Mouse (Mus musculus) kidney, embryonic 16.5 days (tissue): ENCODE measurements around the gene Cd46. TPM values are rescaled to one million over a fixed set of nuclear protein-coding genes. Genes with fewer than 3 reads are reported as not detected.
A peak's percentile ranks its signal among the peaks of the same experiment; 100 is the strongest.

Experiments used
- ATAC-seq: fragments of 200-750 bp; cut with Nextera tagmentation; 2 replicates; pipeline ENCODE4 v1.8.0; 2017; ENCODE audit warnings: moderate TSS enrichment; ENCODE audit not compliant: low FRiP score, low TSS enrichment
- H3K27ac ChIP-seq: fragments of 300-500 bp; sonication (generic); 2 replicates; pipeline ENCODE4 v1.5.1; 2014; ENCODE audit warnings: low read length
- H3K27me3 ChIP-seq: fragments of 300-500 bp; sonication (generic); 2 replicates; pipeline ENCODE4 v1.6.1; 2014; ENCODE audit warnings: low read length, control low read depth, mixed read lengths; ENCODE audit not compliant: insufficient read depth
- H3K36me3 ChIP-seq: fragments of 300-500 bp; sonication (generic); 2 replicates; pipeline ENCODE4 v1.6.1; 2014; ENCODE audit warnings: low read length, control low read depth, mixed read lengths; ENCODE audit not compliant: insufficient read depth
- H3K4me1 ChIP-seq: fragments of 300-500 bp; sonication (generic); 2 replicates; pipeline ENCODE4 v1.6.1; 2014; ENCODE audit warnings: low read length, control low read depth, mixed read lengths; ENCODE audit not compliant: insufficient read depth
- H3K4me2 ChIP-seq: fragments of 300-500 bp; sonication (generic); replicated peaks from 2 replicates; pipeline ENCODE4 v1.6.1; 2014; ENCODE audit warnings: low read depth, low read length
- H3K4me3 ChIP-seq: fragments of 300-500 bp; sonication (generic); 2 replicates; pipeline ENCODE4 v1.5.1; 2014; ENCODE audit warnings: mild to moderate bottlenecking, low read length
- H3K9ac ChIP-seq: fragments of 300-500 bp; sonication (generic); replicated peaks from 2 replicates; pipeline ENCODE4 v1.6.1; 2014; ENCODE audit warnings: low read length
- H3K9me3 ChIP-seq: fragments of 300-500 bp; sonication (generic); 2 replicates; pipeline ENCODE4 v1.6.1; 2016; ENCODE audit warnings: low read length, control low read depth
- WGBS: fragments of 180-500 bp; shearing (Covaris S2); extraction: QIAGEN DNeasy Blood & Tissue Kit; methylation state at CpG from one replicate; pipeline ENCODE4 v1.1.7; 2014; 5-methylcytosine and 5-hydroxymethylcytosine counted together
- polyA plus RNA-seq: library from polyadenylated mRNA; unstranded; fragments of >200 nt; fragmentation: Nextera tagmentation; extraction: Ambion mirVana; gene quantifications from 2 replicates; pipeline ENCODE4 v1.2.1, GENCODE M21; 2015

The Cd46 gene
- polyA plus RNA-seq, 1 experiment from 2014 or later, result 1.1 TPM

DNA sequence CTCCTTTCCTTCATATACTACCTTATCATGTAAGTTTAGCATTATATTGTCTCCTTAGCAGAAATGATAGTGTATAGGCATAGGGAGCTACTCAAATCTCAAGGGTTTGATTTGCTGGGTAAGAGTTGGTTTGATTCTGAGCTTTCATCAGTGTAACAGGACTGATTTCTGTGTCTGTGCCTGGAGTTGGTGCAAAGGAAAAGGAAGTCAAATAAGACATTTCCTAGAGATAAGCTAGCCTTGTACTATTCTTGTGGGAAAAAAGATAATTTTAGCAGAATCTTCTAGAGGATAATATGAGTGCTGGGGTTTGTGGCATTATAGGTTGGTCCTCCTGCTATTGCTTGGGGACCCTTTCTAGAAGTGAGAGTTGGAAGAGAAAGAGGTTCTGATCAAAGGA, 85.8 kb downstream of the Cd46 start:
- Histone ChIP-seq H3K9me3 (no peaks in the 10 kb centered on the region), H3K4me2 (no peak overlapping the region), H3K9ac (no peak overlapping the region), H3K27me3 (no peaks in the 10 kb centered on the region), H3K27ac (no peak overlapping the region), H3K36me3 (no peaks in the 10 kb centered on the region), H3K4me1 (no peaks in the 10 kb centered on the region), H3K4me3 (no peak overlapping the region)
- ATAC-seq, result no peak

DNA sequence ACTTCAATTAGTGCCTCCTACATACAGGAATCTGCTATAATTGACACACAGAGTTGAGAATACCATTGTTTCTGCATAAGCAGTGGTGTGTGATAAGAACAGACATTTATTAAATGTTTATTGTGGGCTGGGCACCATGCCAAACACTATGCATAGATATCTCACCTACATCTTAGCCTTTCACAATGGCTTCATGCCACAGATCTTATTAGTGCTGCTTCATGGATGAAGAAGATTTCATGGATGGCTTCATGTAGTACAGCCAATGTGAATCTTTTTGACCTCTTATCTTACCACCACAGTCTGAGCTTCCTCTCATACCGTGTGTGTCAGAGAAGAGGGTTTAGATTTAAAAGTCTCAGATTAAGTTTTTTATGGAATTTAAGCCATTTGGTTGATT, 87.9 kb downstream of the Cd46 start:
- 73% methylated on average over 1 of the region's 1 CpGs for WGBS
- no peaks in the 10 kb centered on the region for H3K9me3 ChIP-seq
- H3K4me1 ChIP-seq, result no peaks in the 10 kb centered on the region
- H3K4me3 ChIP-seq, result no peak overlapping the region
- H3K27ac ChIP-seq, result no peak overlapping the region
- H3K36me3 ChIP-seq, result no peaks in the 10 kb centered on the region
- no peak overlapping the region for H3K9ac ChIP-seq
- no peak overlapping the region for H3K4me2 ChIP-seq
- H3K27me3 ChIP-seq, result no peaks in the 10 kb centered on the region
- ATAC-seq, result no peak

DNA sequence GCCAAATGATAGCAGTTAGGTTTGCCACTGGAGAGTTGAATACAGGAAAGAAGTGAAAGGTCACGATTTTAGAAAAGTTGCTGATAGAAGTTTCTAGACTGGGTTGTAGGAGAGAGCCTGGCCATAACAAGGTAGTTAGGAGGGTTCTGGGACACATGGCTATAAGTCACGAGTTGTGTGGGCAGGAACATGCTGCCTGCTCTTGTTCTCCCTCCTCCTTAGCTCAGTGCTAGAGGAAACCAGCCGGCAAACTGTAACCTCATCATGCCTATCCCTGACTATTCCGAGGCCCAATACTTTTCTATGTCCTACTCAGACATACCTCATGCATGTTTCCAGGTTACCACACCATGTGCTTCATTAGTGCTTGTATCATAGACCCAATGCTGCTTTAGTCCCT, 88.7 kb downstream of the Cd46 start:
- Histone ChIP-seq H3K27me3 (no peaks in the 10 kb centered on the region), H3K36me3 (no peaks in the 10 kb centered on the region), H3K4me1 (no peaks in the 10 kb centered on the region), H3K4me2 (no peak overlapping the region), H3K9me3 (no peaks in the 10 kb centered on the region), H3K4me3 (no peak overlapping the region), H3K9ac (no peak overlapping the region), H3K27ac (no peak overlapping the region)
- 81% methylated on average over 4 of the region's 4 CpGs for WGBS
- ATAC-seq, result no peak

DNA sequence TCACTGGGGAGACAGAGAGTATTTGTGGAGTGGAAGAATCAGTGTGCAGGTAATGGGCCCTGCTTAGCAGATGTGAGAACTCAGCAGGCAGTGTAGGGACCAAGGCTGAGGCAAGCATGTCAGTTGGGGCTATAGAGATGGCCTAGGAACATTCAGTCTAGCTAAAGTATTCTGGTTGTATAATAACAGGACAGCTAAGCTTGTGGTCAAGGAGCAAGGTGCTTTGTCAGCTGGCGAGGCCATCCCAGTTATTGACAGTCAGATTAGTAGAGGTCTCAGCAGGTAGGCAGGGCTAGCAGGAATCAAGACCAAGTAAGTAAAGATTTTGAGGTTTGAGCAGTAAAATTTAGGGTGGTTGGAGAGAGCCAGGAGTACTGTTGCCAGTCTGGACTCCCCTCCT, 93.7 kb downstream of the Cd46 start:
- ATAC-seq, result no peak
- no peak overlapping the region for H3K9ac ChIP-seq
- H3K36me3 ChIP-seq, result no peaks in the 10 kb centered on the region
- no peaks in the 10 kb centered on the region for H3K4me1 ChIP-seq
- no peak overlapping the region for H3K27ac ChIP-seq
- H3K4me2 ChIP-seq, result no peak overlapping the region
- H3K27me3 ChIP-seq, result no peaks in the 10 kb centered on the region
- H3K9me3 ChIP-seq, result no peaks in the 10 kb centered on the region
- 87% methylated on average over 1 of the region's 1 CpGs for WGBS
- H3K4me3 ChIP-seq, result no peak overlapping the region

- 77% methylated on average over 2 of the region's 2 CpGs for WGBS
- H3K4me2 ChIP-seq, result no peak overlapping the region
- peak; percentile 35; the same call in 1 of the 2 replicates for ATAC-seq
- H3K27me3 ChIP-seq, result no peaks in the 10 kb centered on the region
- no peak overlapping the region for H3K27ac ChIP-seq
- H3K4me1 ChIP-seq, result no peaks in the 10 kb centered on the region
- H3K9ac ChIP-seq, result no peak overlapping the region
- no peak overlapping the region for H3K4me3 ChIP-seq
- no peaks in the 10 kb centered on the region for H3K9me3 ChIP-seq
- no peaks in the 10 kb centered on the region for H3K36me3 ChIP-seq
Measured at GRCm38 (mm10) chr1:194995196-194995595, 96.9 kb downstream of the Cd46 start.

DNA sequence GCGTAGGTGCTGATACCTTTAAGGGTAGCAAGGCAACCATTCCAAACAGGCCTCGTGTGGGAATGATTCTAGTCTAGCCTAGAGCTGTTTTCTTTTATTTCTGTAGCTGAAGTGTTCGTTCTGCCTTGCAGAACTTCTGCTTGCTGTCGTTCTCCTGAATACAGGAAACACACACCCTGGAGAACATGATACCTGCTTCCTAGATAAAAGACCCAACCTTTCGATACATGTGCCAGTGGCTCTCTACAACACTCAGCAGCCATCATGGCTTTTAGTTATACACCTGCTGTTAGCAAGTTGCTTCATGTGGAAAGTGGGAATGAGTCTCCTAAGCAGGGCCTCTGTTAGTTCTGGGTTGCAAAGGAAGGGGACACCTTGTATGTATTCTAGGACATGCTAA, 97.8 kb downstream of the Cd46 start:
- H3K9me3 ChIP-seq, result no peaks in the 10 kb centered on the region
- H3K9ac ChIP-seq, result no peak overlapping the region
- no peak overlapping the region for H3K4me3 ChIP-seq
- H3K36me3 ChIP-seq, result no peaks in the 10 kb centered on the region
- H3K4me2 ChIP-seq, result no peak overlapping the region
- 62% methylated on average over 5 of the region's 5 CpGs for WGBS
- no peaks in the 10 kb centered on the region for H3K4me1 ChIP-seq
- ATAC-seq, result no peak
- H3K27ac ChIP-seq, result no peak overlapping the region
- H3K27me3 ChIP-seq, result no peaks in the 10 kb centered on the region

GRCm38 (mm10) chr1:194993409-194993988, 98.5 kb downstream of the Cd46 start:
- 83% methylated on average over 1 of the region's 1 CpGs for WGBS
- no peak overlapping the region for H3K9ac ChIP-seq
- no peak overlapping the region for H3K27ac ChIP-seq
- no peak for ATAC-seq
- H3K4me3 ChIP-seq, result no peak overlapping the region
- no peak overlapping the region for H3K4me2 ChIP-seq
- no peaks in the 10 kb centered on the region for H3K27me3 ChIP-seq
- no peaks in the 10 kb centered on the region for H3K4me1 ChIP-seq
- H3K9me3 ChIP-seq, result no peaks in the 10 kb centered on the region
- H3K36me3 ChIP-seq, result no peaks in the 10 kb centered on the region

DNA sequence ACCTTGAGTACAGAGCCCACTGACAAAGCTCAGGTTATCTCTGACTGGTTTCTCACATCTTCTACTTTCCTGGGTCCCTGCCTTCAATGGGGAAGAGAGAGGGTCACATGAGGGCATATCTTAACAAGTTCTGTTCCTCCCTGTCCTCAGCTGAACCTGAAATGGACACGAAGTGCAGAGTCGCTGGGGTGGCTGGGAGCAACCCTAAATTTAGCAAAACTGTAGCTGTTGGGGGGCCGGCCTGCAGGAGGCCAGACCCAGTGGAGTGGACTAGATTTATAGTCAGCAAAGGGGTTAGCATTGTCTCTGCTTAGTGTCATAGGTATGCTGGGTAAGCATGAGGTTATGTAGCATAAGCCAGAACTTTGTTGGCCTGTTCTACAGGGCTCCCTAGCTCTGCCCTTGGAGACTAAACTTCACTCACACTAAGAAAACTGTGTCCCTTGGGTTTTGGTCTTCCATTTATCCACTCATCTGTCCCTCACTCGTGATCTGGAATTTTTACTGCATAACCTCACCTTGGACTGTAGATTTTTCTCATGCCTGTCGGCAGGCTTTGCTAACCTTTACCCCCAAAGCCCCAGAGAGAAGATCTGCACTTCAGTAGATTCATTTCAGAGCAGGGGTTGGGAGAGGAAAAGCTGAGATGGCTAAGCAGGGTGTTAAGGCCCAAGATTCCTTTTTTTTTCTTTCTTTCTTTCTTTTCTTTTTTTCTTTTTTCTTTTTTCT, 99.3 kb downstream of the Cd46 start:
- 61% methylated on average over 5 of the region's 5 CpGs for WGBS
- no peaks in the 10 kb centered on the region for H3K27me3 ChIP-seq
- ATAC-seq, result no peak

DNA sequence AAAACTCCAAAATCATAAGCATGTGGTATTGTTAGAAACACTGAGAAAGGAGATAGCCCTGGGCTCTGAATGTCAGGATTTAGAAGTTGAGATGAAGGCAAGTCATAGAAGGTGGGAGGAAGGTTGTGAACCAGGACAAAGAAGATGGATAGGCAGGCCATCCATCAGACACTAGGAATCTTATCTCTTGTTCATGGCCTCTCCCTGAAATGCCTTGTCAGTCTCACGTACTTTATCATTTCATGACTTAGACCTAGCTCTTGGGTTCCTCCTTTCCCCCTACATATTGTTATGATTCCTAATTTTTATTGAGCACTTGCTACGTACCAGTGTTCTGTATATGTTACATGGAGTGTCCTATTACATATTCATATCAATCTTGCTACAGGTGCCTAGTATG, 100.4 kb downstream of the Cd46 start:
- ATAC-seq, result no peak
- no peak overlapping the region for H3K9ac ChIP-seq
- no peaks in the 10 kb centered on the region for H3K4me1 ChIP-seq
- no peak overlapping the region for H3K4me3 ChIP-seq
- no peak overlapping the region for H3K27ac ChIP-seq
- H3K27me3 ChIP-seq, result no peaks in the 10 kb centered on the region
- no peak overlapping the region for H3K4me2 ChIP-seq
- no peaks in the 10 kb centered on the region for H3K36me3 ChIP-seq
- 84% methylated on average over 2 of the region's 2 CpGs for WGBS
- no peaks in the 10 kb centered on the region for H3K9me3 ChIP-seq

More for the DNA sequence above, 99.3 kb downstream of the Cd46 start:
- H3K27ac ChIP-seq, result no peak overlapping the region
- no peak overlapping the region for H3K4me3 ChIP-seq
- no peaks in the 10 kb centered on the region for H3K4me1 ChIP-seq
- no peak overlapping the region for H3K9ac ChIP-seq
- no peaks in the 10 kb centered on the region for H3K9me3 ChIP-seq
- H3K36me3 ChIP-seq, result no peaks in the 10 kb centered on the region
- no peak overlapping the region for H3K4me2 ChIP-seq

GRCm38 (mm10) chr1:194990976-194991375, 101.1 kb downstream of the Cd46 start:
- Histone ChIP-seq H3K36me3 (no peaks in the 10 kb centered on the region), H3K4me3 (no peak overlapping the region), H3K27ac (no peak overlapping the region), H3K9me3 (no peaks in the 10 kb centered on the region), H3K4me2 (no peak overlapping the region), H3K27me3 (no peaks in the 10 kb centered on the region), H3K9ac (no peak overlapping the region), H3K4me1 (no peaks in the 10 kb centered on the region)
- WGBS, result 88% methylated on average over 2 of the region's 2 CpGs
- ATAC-seq, result no peak
